Mouse (Mus musculus) testis, adult 2 months (tissue): ENCODE results near the gene Gm20489. TPM values are rescaled to one million over a fixed set of nuclear protein-coding genes. Genes with fewer than 3 reads are reported as not detected.
A peak's percentile ranks its signal among the peaks of the same experiment; 100 is the strongest.

Experiments
- H3K27ac ChIP-seq: fragments of 200-500 bp; 2 replicates; pipeline ENCODE4 v1.5.1; 2012; ENCODE audit warnings: low read depth, low read length; ENCODE audit not compliant: control insufficient read depth, insufficient read depth
- H3K27me3 ChIP-seq: fragments of 200-500 bp; 2 replicates; pipeline ENCODE4 v1.6.1; 2012; ENCODE audit warnings: mild to moderate bottlenecking, low read length, moderate library complexity; ENCODE audit not compliant: control insufficient read depth, insufficient read depth
- H3K36me3 ChIP-seq: fragments of 200-500 bp; 2 replicates; pipeline ENCODE4 v1.6.1; 2012; ENCODE audit warnings: mild to moderate bottlenecking, low read length; ENCODE audit not compliant: control insufficient read depth, insufficient read depth
- H3K4me1 ChIP-seq: fragments of 200-500 bp; 2 replicates; pipeline ENCODE4 v1.6.1; 2012; ENCODE audit warnings: low read length; ENCODE audit not compliant: control insufficient read depth, insufficient read depth
- H3K4me3 ChIP-seq: fragments of 200-500 bp; 2 replicates; pipeline ENCODE4 v1.5.1; 2012; ENCODE audit warnings: low read depth, mild to moderate bottlenecking, low read length, moderate library complexity, mixed read lengths; ENCODE audit not compliant: control insufficient read depth
- CTCF ChIP-seq: fragments of 200-500 bp; IDR thresholded peaks from 2 replicates; pipeline ENCODE4 v1.5.1; 2012; ENCODE audit warnings: low read depth, mild to moderate bottlenecking, inconsistent platforms, low read length, moderate library complexity; ENCODE audit not compliant: control insufficient read depth, insufficient read depth, insufficient replicate concordance
- polyA plus RNA-seq: library from polyadenylated mRNA; depleted of rRNA; stranded (reverse); fragments of >200 nt; gene quantifications from 2 replicates; pipeline ENCODE4 v1.2.3, GENCODE M21; 2012; rRNA removed

The Gm20489 gene
- polyA plus RNA-seq, 1 experiment, result not detected

DNA sequence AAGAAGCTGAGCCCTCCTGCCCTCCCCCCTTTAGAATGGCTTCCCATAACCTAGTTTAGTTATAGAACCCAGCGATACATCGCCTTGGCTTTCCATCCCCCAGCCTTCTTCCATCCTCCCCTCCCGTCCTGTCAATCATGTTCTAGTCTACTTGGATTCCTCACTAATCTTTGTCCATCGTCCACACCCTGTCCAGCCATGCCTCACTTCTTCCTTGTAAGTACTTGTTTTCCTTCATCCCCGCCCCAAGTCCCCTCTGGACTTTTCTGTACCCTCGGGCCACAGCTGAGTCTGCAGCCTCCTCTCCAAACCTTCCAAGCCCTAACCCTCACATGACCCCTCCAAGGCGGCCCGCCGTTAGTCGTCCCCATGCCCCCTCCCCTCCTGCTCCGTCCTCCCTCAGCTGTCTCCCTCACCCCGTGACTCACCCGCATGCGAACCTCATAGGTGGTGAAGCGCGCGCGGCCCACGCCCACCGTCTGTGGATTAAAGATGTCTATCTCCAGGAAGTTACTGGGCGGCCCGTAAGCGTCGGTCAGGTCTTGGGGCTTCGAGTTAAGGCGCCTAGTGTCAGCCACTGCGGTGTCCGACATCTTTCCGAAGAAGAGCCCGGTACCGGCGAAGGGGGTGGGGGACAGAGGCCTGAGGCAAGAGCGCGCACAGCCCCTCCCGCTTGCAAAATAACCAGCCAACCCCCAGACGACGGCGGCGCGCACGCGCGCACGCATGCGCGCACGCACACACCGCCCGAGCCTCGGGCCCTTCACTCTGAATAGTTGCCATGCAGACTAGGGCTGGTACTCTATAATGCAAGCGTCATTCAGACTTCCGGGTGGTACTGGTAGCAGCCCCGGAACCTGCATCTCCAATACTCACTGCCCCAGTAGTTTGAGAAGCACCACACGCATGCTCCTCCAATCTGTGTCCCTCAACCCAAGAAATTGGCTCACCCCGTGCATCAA lies 46.7 kb downstream of the Gm20489 start, which contains the start of gene Snx12:
TSS of gene Snx12 (minus strand) at position 730 of the 962 bp plus-strand sequence.
- no peaks in the 10 kb centered on the region for H3K27me3 ChIP-seq
- H3K4me3 ChIP-seq, result peak within 1 kb of the TSS; percentile 77
- H3K4me1 ChIP-seq, result peaks cover 2% of the 10 kb centered on the region; the same call in 1 of the 2 replicates
- peak within 1 kb of the TSS; percentile 55 for H3K27ac ChIP-seq
- H3K36me3 ChIP-seq, result no peaks in the 10 kb centered on the region
- no peak for TF ChIP-seq CTCF

Other genes starting within 250 kb of the Gm20489 start
- 1.4 and 2.0 TPM in 2 replicates for gene Tex11, start 209.4 kb downstream of the Gm20489 start, polyA plus RNA-seq
- gene Slc7a3, start 183.0 kb downstream of the Gm20489 start, polyA plus RNA-seq, result 0.95 and 1.6 TPM in 2 replicates
- 3.7 and 4.7 TPM in 2 replicates for gene Snx12, start 46.5 kb downstream of the Gm20489 start, polyA plus RNA-seq
- gene Foxo4, start 14.5 kb downstream of the Gm20489 start, polyA plus RNA-seq, result 7.0 and 7.3 TPM in 2 replicates
- 45.9 and 68.4 TPM in 2 replicates for gene Gm614, start 5.0 kb downstream of the Gm20489 start, polyA plus RNA-seq
- gene Il2rg, start 768 bp downstream of the Gm20489 start, polyA plus RNA-seq, result 0.44 and 0.69 TPM in 2 replicates
- 40.2 and 47.1 TPM in 2 replicates for gene Med12, start 5.0 kb upstream of the Gm20489 start, polyA plus RNA-seq
- gene Nlgn3, start 30.1 kb upstream of the Gm20489 start, polyA plus RNA-seq, result 0.22 and 0.31 TPM in 2 replicates
- gene Gjb1, start 107.4 kb upstream of the Gm20489 start, polyA plus RNA-seq, result 0.69 TPM in 1 of 2 replicates, not detected in the other
- gene Zmym3, start 151.8 kb upstream of the Gm20489 start, polyA plus RNA-seq, result 38.6 and 43.4 TPM in 2 replicates
- 16.1 and 16.3 TPM in 2 replicates for gene Nono, start 160.3 kb upstream of the Gm20489 start, polyA plus RNA-seq
- gene Itgb1bp2, start 180.1 kb upstream of the Gm20489 start, polyA plus RNA-seq, result 0.11 TPM in 1 of 2 replicates, not detected in the other